Mouse (Mus musculus): ENCODE results near the gene Olfr740.

Olfr740 gene

GRCm38 (mm10) chr14:50445245-50445644, at the start of gene Olfr740:
TSS of gene Olfr740 (plus strand) at chr14:50445545.
- no peak for DNase-seq (ENCODE audit: low spot score in 2 of 2)

GRCm38 (mm10) chr14:50407268-50407667, 38.1 kb upstream of the Olfr740 start, which contains the start of gene Olfr738:
TSS of gene Olfr738 (plus strand) at chr14:50407568.
- DNase-seq (ENCODE audit: low spot score in 2 of 2), result no peak

- no peak for DNase-seq (ENCODE audit: low spot score in 2 of 2)
Measured at GRCm38 (mm10) chr14:50418326-50418725, 27.0 kb upstream of the Olfr740 start, which contains the start of gene Olfr739. TSS of gene Olfr739 (plus strand) at chr14:50418626.

DNA sequence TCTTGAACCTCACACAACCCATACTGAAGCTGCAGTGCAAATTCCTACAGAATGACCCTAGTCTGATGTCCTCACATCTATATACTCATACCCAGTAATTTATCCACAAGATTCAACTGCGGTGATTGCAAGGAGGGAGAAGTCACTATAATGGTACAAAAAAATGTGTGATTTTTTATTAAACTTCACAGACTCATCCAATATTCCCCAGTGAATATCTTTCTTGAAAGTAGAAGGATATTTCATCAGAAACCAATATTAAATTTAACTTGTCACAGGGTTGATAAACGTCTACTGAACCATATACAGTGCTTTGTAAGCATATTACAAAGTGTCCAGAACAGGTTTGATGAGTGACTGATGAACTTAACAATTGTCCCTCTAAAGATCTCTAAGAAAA, 27.1 kb downstream of the Olfr740 start, which contains the start of gene Olfr741:
Olfr741 (plus strand) TSS at position 301 of the 400 bp plus-strand sequence.
- no peak for DNase-seq (ENCODE audit: low spot score in 2 of 2)

DNA sequence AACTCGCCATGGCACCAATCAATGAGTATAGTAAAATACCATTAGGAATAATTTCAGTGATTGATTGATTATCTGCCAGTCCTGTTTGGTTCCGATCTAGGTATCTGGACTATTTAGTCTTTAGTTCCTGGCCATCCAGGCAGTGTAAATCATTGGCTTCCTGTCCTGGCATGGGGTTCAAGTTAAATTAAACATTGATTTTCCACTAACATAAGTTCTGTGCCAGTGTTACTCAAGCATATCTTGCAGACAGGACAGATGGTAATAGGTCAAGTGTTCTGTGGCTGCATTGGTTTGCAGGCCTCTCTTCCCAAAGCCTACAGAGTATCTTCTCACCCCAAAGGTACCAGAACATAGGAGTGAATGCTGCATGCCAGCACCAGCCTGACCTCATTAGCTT, 33.1 kb downstream of the Olfr740 start:
- no peak for DNase-seq (ENCODE audit: low spot score in 2 of 2)

DNA sequence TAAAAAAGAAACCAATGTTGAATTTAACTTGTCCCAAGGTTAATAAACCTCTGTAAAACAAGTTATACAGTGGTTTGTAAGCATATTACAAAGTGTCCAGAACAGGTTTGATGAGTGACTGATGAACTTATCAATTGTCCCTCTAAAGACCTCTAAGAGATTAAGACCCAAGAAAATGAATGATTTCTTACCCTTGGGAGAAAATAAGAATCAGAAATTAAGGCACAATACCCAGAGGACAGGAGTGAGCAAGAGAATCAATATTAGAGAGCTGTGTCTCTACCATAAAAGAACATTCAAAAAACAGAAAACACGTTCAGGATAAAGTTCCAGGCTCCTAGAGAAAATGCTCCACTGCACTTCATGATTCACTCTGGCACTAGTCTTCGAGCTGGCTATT, 58.0 kb downstream of the Olfr740 start, which contains the start of gene Olfr742:
Olfr742 (plus strand) TSS at position 301 of the 400 bp plus-strand sequence.
- no peak for DNase-seq (ENCODE audit: low spot score in 2 of 2)

Measured in cerebellum, postnatal 4 days (tissue).